In the genomic region with DNA sequence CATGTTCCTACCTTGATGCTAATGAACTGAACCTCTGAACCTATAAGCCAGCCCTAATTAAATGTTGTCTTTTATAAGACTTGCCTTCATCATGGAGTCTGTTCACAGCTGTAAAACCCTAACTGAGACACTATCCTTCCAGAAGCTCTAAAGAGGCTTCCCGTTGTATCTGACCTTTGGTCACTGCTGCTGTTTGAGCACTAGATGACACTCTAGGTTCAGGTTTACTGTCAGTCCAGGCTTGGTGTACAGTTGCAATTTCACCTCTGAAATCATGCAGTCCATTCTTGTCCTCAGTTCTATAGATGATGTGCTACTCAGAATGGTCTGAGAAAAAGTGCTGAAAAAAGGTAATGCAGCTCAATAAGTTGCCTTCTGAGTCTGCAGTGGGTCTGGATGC, we compare ENCODE assay signal across 9 mouse cellular contexts.
DNase-seq lines count a peak whose midpoint lies in the region; ATAC-seq and TF ChIP-seq lines count a peak whose summit lies in the region.
"Had no signal": no experiment of that assay in that cellular context is flagged by ENCODE, and none has a peak within 500 bp of the region (broad histone marks: within the 10 kb centered on the region; RNA-seq: fewer than 3 reads in every experiment).

No protein-coding gene starts in this region.

- H3K4me1 ChIP-seq in lung, embryonic 14.5 days (ENCODE audit: insufficient read depth) = no peaks in the 10 kb centered on the region
- H3K4me1 ChIP-seq: limb, embryonic 15.5 days had no signal

- H3K9ac ChIP-seq in lung, embryonic 14.5 days = no peak overlapping the region
- H3K9ac ChIP-seq: limb, embryonic 15.5 days had no signal

- peak; percentile 26 to 40 for DNase-seq in heart, adult 18-20 months
- no peak for DNase-seq in heart, postnatal 25 days (ENCODE audit: low spot score)
- DNase-seq in A20 (ENCODE audit: low read depth, low spot score) = peak; percentile 43
- DNase-seq in brain, adult 2 months (ENCODE audit: low read depth, low spot score) = peak; percentile 39
- peak; percentile 33 for DNase-seq in lung, embryonic 14.5 days
- no peak for DNase-seq in urinary bladder, postnatal 25 days (ENCODE audit: low spot score)
- no peak for DNase-seq in left cerebral cortex, postnatal 4 days
- DNase-seq in thymus, adult 18-20 months = no peak

- peak; percentile 47 for TF ChIP-seq CTCF in lung, embryonic 14.5 days (IDR thresholded peaks at IDR 0.05; ENCODE audit: low read depth)

- intact Hi-C loops in heart, postnatal 25 days (cut with DNase I) = loop anchor here (1.0 kb wide), 1 partner anchor 334 kb away; no protein-coding TSS in a partner anchor
- intact Hi-C loops in left cerebral cortex, postnatal 4 days (cut with DNase I) = no loop called here

- 62% methylated on average over 1 of the region's 1 CpGs for WGBS in lung, embryonic 14.5 days

- H3K4me3 ChIP-seq in lung, embryonic 14.5 days (ENCODE audit: low read depth, low read length) = no peak overlapping the region
- H3K4me3 ChIP-seq: limb, embryonic 15.5 days had no signal

- H3K27me3 ChIP-seq in lung, embryonic 14.5 days (ENCODE audit: insufficient read depth, low read length) = no peaks in the 10 kb centered on the region
- H3K27me3 ChIP-seq: limb, embryonic 15.5 days had no signal

- no peak overlapping the region for H3K27ac ChIP-seq in lung, embryonic 14.5 days (ENCODE audit: low read depth)
- H3K27ac ChIP-seq: limb, embryonic 15.5 days had no signal

- H3K9me3 ChIP-seq in lung, embryonic 14.5 days (ENCODE audit: low read depth, low read length) = no peaks in the 10 kb centered on the region
- H3K9me3 ChIP-seq: limb, embryonic 15.5 days had no signal

- H3K36me3 ChIP-seq in lung, embryonic 14.5 days (ENCODE audit: insufficient read depth) = no peaks in the 10 kb centered on the region
- H3K36me3 ChIP-seq: limb, embryonic 15.5 days had no signal

- ATAC-seq in lung, embryonic 14.5 days (ENCODE audit: insufficient read depth) = no peak

- H3K4me2 ChIP-seq in lung, embryonic 14.5 days = no peak overlapping the region
- H3K4me2 ChIP-seq: limb, embryonic 15.5 days had no signal

Comparison
In these comparisons a context has a peak if more than half of its experiments do, and no peak if none do; other contexts are left out.
1. DNase-seq: peak in heart, adult 18-20 months (2 of 2), A20 (single experiment), brain, adult 2 months (single experiment) and lung, embryonic 14.5 days (single experiment); none in heart, postnatal 25 days (single experiment), urinary bladder, postnatal 25 days (single experiment), left cerebral cortex, postnatal 4 days (single experiment) and thymus, adult 18-20 months (0 of 2).